In the genomic region with DNA sequence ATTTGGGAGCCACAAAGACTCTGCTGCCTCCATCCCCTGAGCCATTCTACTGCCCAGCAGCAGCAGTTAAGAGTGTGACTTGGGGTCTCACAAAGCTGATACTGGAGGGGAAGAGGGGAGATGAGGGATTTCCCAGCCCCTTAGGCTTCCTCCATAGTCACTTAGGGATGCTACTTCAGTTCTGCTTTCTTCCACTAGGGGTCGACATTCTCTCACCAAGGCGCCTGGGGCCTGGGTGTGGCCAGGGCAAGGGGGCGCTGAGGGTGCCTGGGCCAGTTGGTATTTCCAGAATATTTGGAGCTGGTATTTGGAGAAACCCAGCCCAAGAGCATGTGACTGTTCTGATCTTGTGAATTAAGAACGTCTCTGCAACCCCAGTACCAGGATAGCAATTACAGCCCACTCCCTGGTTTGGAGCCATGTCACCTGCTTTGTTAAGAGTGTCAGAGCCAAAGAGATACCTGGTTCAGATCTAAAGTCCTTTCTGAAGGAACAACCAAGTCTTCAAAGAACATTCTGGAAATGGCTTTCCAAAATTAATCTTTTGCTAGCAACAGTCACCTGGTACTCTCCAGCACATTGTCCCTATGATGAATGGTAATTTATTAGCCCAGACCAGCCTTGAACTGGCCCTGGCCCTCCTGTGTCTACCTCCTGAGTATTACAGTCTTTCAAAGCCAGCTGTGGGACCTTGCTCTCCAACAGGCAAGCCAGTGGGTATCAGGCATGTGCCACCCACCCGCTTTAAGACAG, we compare ENCODE assay signal across 8 mouse cellular contexts. TPM values are rescaled to one million over a fixed set of nuclear protein-coding genes. Genes with fewer than 3 reads are reported as not detected.
DNase-seq lines count a peak whose midpoint lies in the region; ATAC-seq lines count a peak whose summit lies in the region.

No protein-coding gene starts in this region.

- WGBS in intestine, embryonic 16.5 days: 25% methylated on average over 5 of the region's 5 CpGs
- WGBS in limb, embryonic 10.5 days: 31% methylated on average over 5 of the region's 5 CpGs

- ATAC-seq in frontal cortex, adult (ENCODE audit: low TSS enrichment): peak; percentile 62; the same call in 1 of the 2 replicates
- peak; percentile 60 for ATAC-seq in intestine, embryonic 16.5 days

- no peak overlapping the region for H3K4me2 ChIP-seq in intestine, embryonic 16.5 days (ENCODE audit: low read depth, low read length)

- H3K27me3 ChIP-seq in intestine, embryonic 16.5 days (replicated peaks; ENCODE audit: control insufficient read depth, insufficient read depth, low read length): no peaks in the 10 kb centered on the region
- no peaks in the 10 kb centered on the region for H3K27me3 ChIP-seq in limb, embryonic 10.5 days (ENCODE audit: low read depth, poor library complexity, severe bottlenecking)

- H3K27ac ChIP-seq in intestine, embryonic 16.5 days (ENCODE audit: low read length): no peak overlapping the region
- H3K27ac ChIP-seq in limb, embryonic 10.5 days: no peak overlapping the region

- H3K36me3 ChIP-seq in intestine, embryonic 16.5 days (ENCODE audit: control insufficient read depth, insufficient read depth, low read length): no peaks in the 10 kb centered on the region; the same call in 1 of the 2 replicates
- peaks cover 33% of the 10 kb centered on the region for H3K36me3 ChIP-seq in limb, embryonic 10.5 days

- H3K9me3 ChIP-seq in intestine, embryonic 16.5 days (ENCODE audit: control insufficient read depth, low read length): no peaks in the 10 kb centered on the region
- H3K9me3 ChIP-seq in limb, embryonic 10.5 days (replicated peaks): no peaks in the 10 kb centered on the region

- H3K4me1 ChIP-seq in intestine, embryonic 16.5 days (ENCODE audit: control insufficient read depth, insufficient read depth, low read length): no peaks in the 10 kb centered on the region
- peaks cover 9% of the 10 kb centered on the region for H3K4me1 ChIP-seq in limb, embryonic 10.5 days

- H3K9ac ChIP-seq in intestine, embryonic 16.5 days (ENCODE audit: low read depth, low read length): no peak overlapping the region

- DNase-seq in urinary bladder, postnatal 14 days (ENCODE audit: low spot score): peak; percentile 64
- no peak for DNase-seq in urinary bladder, postnatal 10 days (ENCODE audit: low spot score)
- peak; percentile 52 for DNase-seq in c-Kit-positive CD71-positive TER-119-negative erythroid progenitor cells, embryonic 14.5 days (ENCODE audit: low read depth)
- DNase-seq in limb, embryonic 10.5 days (ENCODE audit: low spot score): peak; percentile 68
- DNase-seq in monocyte, adult 2 months (ENCODE audit: low read depth in 1 of 2, low spot score in 2 of 2): peak; percentile 19 to 24
- DNase-seq in spleen, postnatal 4 days (ENCODE audit: low spot score in 2 of 2): peak; percentile 63 to 82

- H3K4me3 ChIP-seq in intestine, embryonic 16.5 days (ENCODE audit: low read length): no peak overlapping the region
- no peak overlapping the region for H3K4me3 ChIP-seq in limb, embryonic 10.5 days

RNA-seq across cellular contexts. Expression of a gene that starts 42.7 kb away (rescaled TPM):
- polyA plus RNA-seq in intestine, embryonic 16.5 days (2015; fragmentation: Nextera tagmentation; extraction: Ambion mirVana): 13.7 and 14.5 TPM in 2 replicates
- polyA plus RNA-seq in limb, embryonic 10.5 days (2016; fragmentation: Nextera tagmentation; extraction: Ambion mirVana): 10.9 and 18.1 TPM in 2 replicates

RNA-seq across cellular contexts. Expression of a gene that starts 42.8 kb away (rescaled TPM):
- polyA plus RNA-seq in intestine, embryonic 16.5 days (2015; fragmentation: Nextera tagmentation; extraction: Ambion mirVana): 48.5 and 50.5 TPM in 2 replicates
- 47.1 and 50.5 TPM in 2 replicates for polyA plus RNA-seq in limb, embryonic 10.5 days (2016; fragmentation: Nextera tagmentation; extraction: Ambion mirVana)

RNA-seq across cellular contexts. Expression of a gene that starts 57.1 kb away (rescaled TPM):
- polyA plus RNA-seq in intestine, embryonic 16.5 days (2015; fragmentation: Nextera tagmentation; extraction: Ambion mirVana): 85.1 and 87.2 TPM in 2 replicates
- polyA plus RNA-seq in limb, embryonic 10.5 days (2016; fragmentation: Nextera tagmentation; extraction: Ambion mirVana): 76.7 and 77.7 TPM in 2 replicates
